Mouse (Mus musculus): ENCODE data around the gene Pkdcc. TPM values are rescaled to one million over a fixed set of nuclear protein-coding genes. Genes with fewer than 3 reads are reported as not detected.

Gene Pkdcc
- polyA plus RNA-seq, 1 experiment from 2014 or later = 10.0 TPM

GRCm38 (mm10) chr17:83222705-83223104 is 7.6 kb downstream of the Pkdcc start:
- H3K4me3 ChIP-seq (ENCODE audit: low read depth, low read length) = no peak overlapping the region
- no peaks in the 10 kb centered on the region for H3K27me3 ChIP-seq (ENCODE audit: control insufficient read depth, insufficient read depth, low read length)
- H3K4me2 ChIP-seq (ENCODE audit: low read depth, low read length, severe bottlenecking) = no peak overlapping the region
- DNase-seq (ENCODE audit: low spot score) = no peak
- no peak overlapping the region for H3K9ac ChIP-seq (ENCODE audit: low read length)
- no peak overlapping the region for H3K27ac ChIP-seq (ENCODE audit: low read depth, low read length)
- ATAC-seq (replicated peaks; ENCODE audit: low FRiP score) = no peak
- H3K4me1 ChIP-seq (replicated peaks; ENCODE audit: control insufficient read depth, insufficient read depth, low read length) = peaks cover 14% of the 10 kb centered on the region
- no peaks in the 10 kb centered on the region for H3K9me3 ChIP-seq (ENCODE audit: control insufficient read depth, low read length)
- no peaks in the 10 kb centered on the region; the same call in 1 of the 2 replicates for H3K36me3 ChIP-seq (ENCODE audit: control insufficient read depth, insufficient read depth, low read length)
- 19% methylated on average over 3 of the region's 3 CpGs for WGBS

GRCm38 (mm10) chr17:83224451-83224971 is 9.4 kb downstream of the Pkdcc start:
- no peak for DNase-seq (ENCODE audit: low spot score)
- no peaks in the 10 kb centered on the region for H3K27me3 ChIP-seq (ENCODE audit: control insufficient read depth, insufficient read depth, low read length)
- H3K27ac ChIP-seq (ENCODE audit: low read depth, low read length) = no peak overlapping the region

DNA sequence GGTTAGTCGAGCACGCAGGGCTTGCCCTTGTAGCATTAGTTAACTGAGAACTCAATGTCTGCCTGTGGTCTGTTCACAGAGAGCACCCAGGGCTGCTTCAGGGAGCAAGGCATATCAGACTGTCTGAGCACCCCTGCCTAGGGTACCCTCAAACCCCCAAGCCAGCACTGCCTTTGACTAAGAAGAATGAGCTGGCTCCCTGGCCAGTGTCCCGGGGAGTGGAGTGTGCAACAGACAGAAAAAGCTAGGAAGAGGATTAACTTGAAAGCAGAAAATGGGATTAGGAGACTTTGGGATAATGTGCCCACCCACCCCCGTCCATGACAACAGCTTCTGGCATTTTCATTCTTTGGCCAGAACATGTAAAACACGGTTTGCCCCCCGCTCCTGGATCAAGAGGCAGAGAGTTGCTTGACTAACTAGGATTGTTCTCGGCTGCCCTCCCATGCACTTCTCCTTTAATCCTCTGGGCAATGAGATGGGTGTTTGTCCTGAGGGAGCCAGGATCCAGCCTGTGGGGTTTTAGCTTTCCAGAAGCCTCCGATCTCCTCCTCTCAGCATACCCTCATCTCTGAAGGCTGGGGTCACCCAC is 11.4 kb downstream of the Pkdcc start:
- 0 out of 2 replicates have a peak, but pooled peaks cover 2% of the 10 kb centered on the region for H3K4me1 ChIP-seq (replicated peaks; ENCODE audit: control insufficient read depth, insufficient read depth, low read length)
- no peak overlapping the region for H3K4me2 ChIP-seq (ENCODE audit: low read depth, low read length, severe bottlenecking)
- DNase-seq (ENCODE audit: low spot score) (no peak), ATAC-seq (replicated peaks; ENCODE audit: low FRiP score) (no peak)
- H3K27ac ChIP-seq (ENCODE audit: low read depth, low read length) = no peak overlapping the region
- no peaks in the 10 kb centered on the region for H3K27me3 ChIP-seq (ENCODE audit: control insufficient read depth, insufficient read depth, low read length)
- 28% methylated on average over 8 of the region's 8 CpGs for WGBS
- no peaks in the 10 kb centered on the region for H3K9me3 ChIP-seq (ENCODE audit: control insufficient read depth, low read length)
- H3K36me3 ChIP-seq (ENCODE audit: control insufficient read depth, insufficient read depth, low read length) = no peaks in the 10 kb centered on the region; the same call in 1 of the 2 replicates
- H3K4me3 ChIP-seq (ENCODE audit: low read depth, low read length) = no peak overlapping the region
- no peak overlapping the region for H3K9ac ChIP-seq (ENCODE audit: low read length)

More at GRCm38 (mm10) chr17:83224451-83224971, 9.4 kb downstream of the Pkdcc start:
- ATAC-seq (replicated peaks; ENCODE audit: low FRiP score) = peak; percentile 60
- Histone ChIP-seq H3K9ac (ENCODE audit: low read length) (no peak overlapping the region), H3K4me1 (replicated peaks; ENCODE audit: control insufficient read depth, insufficient read depth, low read length) (peaks cover 2% of the 10 kb centered on the region; the same call in 1 of the 2 replicates), H3K36me3 (ENCODE audit: control insufficient read depth, insufficient read depth, low read length) (no peaks in the 10 kb centered on the region; the same call in 1 of the 2 replicates), H3K4me2 (ENCODE audit: low read depth, low read length, severe bottlenecking) (no peak overlapping the region), H3K4me3 (ENCODE audit: low read depth, low read length) (no peak overlapping the region), H3K9me3 (ENCODE audit: control insufficient read depth, low read length) (no peaks in the 10 kb centered on the region)
- 45% methylated on average over 13 of the region's 13 CpGs for WGBS

- WGBS = 70% methylated on average over 11 of the region's 11 CpGs
- H3K9ac ChIP-seq (ENCODE audit: low read length) = no peak overlapping the region
- no peak overlapping the region for H3K4me2 ChIP-seq (ENCODE audit: low read depth, low read length, severe bottlenecking)
- H3K27me3 ChIP-seq (ENCODE audit: control insufficient read depth, insufficient read depth, low read length) = no peaks in the 10 kb centered on the region
- H3K4me1 ChIP-seq (replicated peaks; ENCODE audit: control insufficient read depth, insufficient read depth, low read length) = 0 out of 2 replicates have a peak, but pooled peaks cover under 1% of the 10 kb centered on the region
- H3K4me3 ChIP-seq (ENCODE audit: low read depth, low read length) = no peak overlapping the region
- DNase-seq (ENCODE audit: low spot score) (no peak), ATAC-seq (replicated peaks; ENCODE audit: low FRiP score) (no peak)
- no peak overlapping the region for H3K27ac ChIP-seq (ENCODE audit: low read depth, low read length)
- H3K36me3 ChIP-seq (ENCODE audit: control insufficient read depth, insufficient read depth, low read length) = no peaks in the 10 kb centered on the region
- H3K9me3 ChIP-seq (ENCODE audit: control insufficient read depth, low read length) = no peaks in the 10 kb centered on the region
These were observed 16.3 kb downstream of the Pkdcc start for GRCm38 (mm10) chr17:83231357-83231756.

DNA sequence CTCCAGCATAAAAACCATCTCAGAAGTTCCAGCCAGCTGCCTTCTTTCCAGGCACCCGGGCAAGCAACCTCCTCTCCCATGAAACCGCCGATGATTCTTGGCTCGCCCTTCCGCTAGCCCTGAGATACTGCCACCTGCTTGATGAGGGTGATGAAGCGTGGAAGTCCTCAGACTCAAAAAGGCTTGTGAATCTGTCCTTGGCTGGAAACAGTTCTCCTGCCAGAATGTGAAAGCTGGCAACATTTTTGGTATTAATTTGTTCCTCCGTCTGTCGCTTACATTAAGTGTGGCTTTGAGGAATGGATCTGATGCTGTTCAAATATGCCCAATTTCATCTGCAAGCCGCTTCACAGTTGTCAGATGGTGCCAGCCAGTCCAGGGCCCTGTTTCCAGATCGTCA is 20.1 kb downstream of the Pkdcc start:
- Histone ChIP-seq H3K27ac (ENCODE audit: low read depth, low read length) (no peak overlapping the region), H3K36me3 (ENCODE audit: control insufficient read depth, insufficient read depth, low read length) (no peaks in the 10 kb centered on the region), H3K4me3 (ENCODE audit: low read depth, low read length) (no peak overlapping the region), H3K9ac (ENCODE audit: low read length) (no peak overlapping the region), H3K27me3 (ENCODE audit: control insufficient read depth, insufficient read depth, low read length) (no peaks in the 10 kb centered on the region), H3K9me3 (ENCODE audit: control insufficient read depth, low read length) (no peaks in the 10 kb centered on the region), H3K4me1 (replicated peaks; ENCODE audit: control insufficient read depth, insufficient read depth, low read length) (no peaks in the 10 kb centered on the region), H3K4me2 (ENCODE audit: low read depth, low read length, severe bottlenecking) (no peak overlapping the region)
- DNase-seq (ENCODE audit: low spot score) = no peak
- WGBS = 93% methylated on average over 10 of the region's 10 CpGs
- no peak for ATAC-seq (replicated peaks; ENCODE audit: low FRiP score)

DNA sequence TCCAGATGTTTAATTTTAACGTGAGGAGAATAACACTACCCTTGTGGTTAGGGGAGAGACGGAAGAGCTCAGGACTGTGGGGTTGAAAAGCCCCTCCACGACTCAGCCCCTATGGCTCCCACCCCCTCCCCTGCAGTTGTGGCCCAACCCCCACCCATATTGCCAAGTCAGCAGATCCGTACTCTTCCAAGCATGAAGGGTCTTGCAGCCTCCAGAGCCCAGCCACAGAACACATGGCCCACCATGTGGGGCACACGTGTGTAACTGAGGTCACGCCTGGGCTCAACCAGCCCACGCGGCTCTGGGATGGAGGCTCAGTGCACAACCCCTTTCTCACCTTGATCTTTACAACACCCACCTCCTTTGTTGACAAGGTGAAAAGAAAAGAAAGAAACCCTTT is 21.1 kb downstream of the Pkdcc start:
- DNase-seq (ENCODE audit: low spot score) (no peak), ATAC-seq (replicated peaks; ENCODE audit: low FRiP score) (no peak)
- no peak overlapping the region for H3K4me2 ChIP-seq (ENCODE audit: low read depth, low read length, severe bottlenecking)
- no peak overlapping the region for H3K4me3 ChIP-seq (ENCODE audit: low read depth, low read length)
- H3K36me3 ChIP-seq (ENCODE audit: control insufficient read depth, insufficient read depth, low read length) = no peaks in the 10 kb centered on the region
- H3K4me1 ChIP-seq (replicated peaks; ENCODE audit: control insufficient read depth, insufficient read depth, low read length) = no peaks in the 10 kb centered on the region
- 88% methylated on average over 8 of the region's 8 CpGs for WGBS
- no peak overlapping the region for H3K27ac ChIP-seq (ENCODE audit: low read depth, low read length)
- no peaks in the 10 kb centered on the region for H3K9me3 ChIP-seq (ENCODE audit: control insufficient read depth, low read length)
- H3K9ac ChIP-seq (ENCODE audit: low read length) = no peak overlapping the region
- no peaks in the 10 kb centered on the region for H3K27me3 ChIP-seq (ENCODE audit: control insufficient read depth, insufficient read depth, low read length)

DNA sequence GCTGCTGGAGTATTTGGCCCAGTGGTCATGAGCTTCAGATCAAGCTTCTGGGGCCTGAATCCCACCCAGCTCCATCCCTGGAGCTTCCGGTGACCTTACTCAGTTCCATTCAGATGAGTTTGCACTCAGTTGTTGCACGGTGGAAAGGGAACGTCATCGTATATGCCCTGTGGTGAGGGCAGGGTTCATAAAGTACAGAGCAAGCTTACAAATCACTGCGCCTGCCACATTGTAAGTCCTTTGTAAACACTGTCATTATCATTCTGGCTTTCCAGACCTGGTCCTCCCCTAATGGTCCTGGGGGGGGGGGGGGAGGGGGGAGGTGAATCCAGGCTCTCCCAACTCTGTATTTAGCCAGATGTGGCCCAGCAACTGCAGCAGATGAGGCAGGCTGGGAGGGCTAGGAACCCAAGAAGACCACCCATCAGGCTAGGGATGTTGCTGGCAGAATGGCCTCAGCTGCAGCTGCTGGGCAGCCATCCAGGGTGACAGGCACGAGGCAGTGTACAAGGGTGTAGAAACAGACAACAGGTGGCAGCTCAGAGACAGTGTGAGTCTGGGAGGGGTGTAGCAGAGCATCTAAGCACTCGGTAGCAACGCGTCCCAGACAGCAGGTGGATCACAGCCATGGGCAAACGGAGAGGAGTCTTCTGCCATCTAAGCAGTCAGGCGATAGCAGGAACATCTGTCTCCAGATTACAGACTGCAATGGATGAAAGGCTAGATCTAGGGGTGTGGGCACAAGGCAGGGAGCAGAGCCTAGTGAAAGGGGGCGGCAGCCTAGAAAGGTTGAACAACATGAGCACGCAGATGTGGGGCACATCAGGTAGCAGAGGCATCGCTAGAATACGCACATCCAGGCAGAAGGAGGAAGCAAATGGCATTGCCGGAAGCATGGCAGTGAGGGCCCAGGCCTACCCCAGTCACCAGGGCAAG is 23.3 kb downstream of the Pkdcc start:
- H3K4me1 ChIP-seq (replicated peaks; ENCODE audit: control insufficient read depth, insufficient read depth, low read length) = no peaks in the 10 kb centered on the region
- H3K9ac ChIP-seq (ENCODE audit: low read length) = no peak overlapping the region
- no peak overlapping the region for H3K27ac ChIP-seq (ENCODE audit: low read depth, low read length)
- H3K27me3 ChIP-seq (ENCODE audit: control insufficient read depth, insufficient read depth, low read length) = no peaks in the 10 kb centered on the region
- H3K36me3 ChIP-seq (ENCODE audit: control insufficient read depth, insufficient read depth, low read length) = no peaks in the 10 kb centered on the region
- no peak overlapping the region for H3K4me3 ChIP-seq (ENCODE audit: low read depth, low read length)
- WGBS = 86% methylated on average over 16 of the region's 16 CpGs
- no peak for DNase-seq (ENCODE audit: low spot score)
- H3K9me3 ChIP-seq (ENCODE audit: control insufficient read depth, low read length) = no peaks in the 10 kb centered on the region
- ATAC-seq (replicated peaks; ENCODE audit: low FRiP score) = 0 out of 2 replicates have a peak, but pooled peaks have one; percentile 42
- no peak overlapping the region for H3K4me2 ChIP-seq (ENCODE audit: low read depth, low read length, severe bottlenecking)

- H3K27me3 ChIP-seq (ENCODE audit: control insufficient read depth, insufficient read depth, low read length) = no peaks in the 10 kb centered on the region
- H3K4me1 ChIP-seq (replicated peaks; ENCODE audit: control insufficient read depth, insufficient read depth, low read length) = no peaks in the 10 kb centered on the region
- DNase-seq (ENCODE audit: low spot score) = no peak
- no peak overlapping the region for H3K4me3 ChIP-seq (ENCODE audit: low read depth, low read length)
- no peak overlapping the region for H3K27ac ChIP-seq (ENCODE audit: low read depth, low read length)
- WGBS = 75% methylated on average over 1 of the region's 1 CpGs
- no peaks in the 10 kb centered on the region for H3K9me3 ChIP-seq (ENCODE audit: control insufficient read depth, low read length)
- no peaks in the 10 kb centered on the region for H3K36me3 ChIP-seq (ENCODE audit: control insufficient read depth, insufficient read depth, low read length)
- no peak for ATAC-seq (replicated peaks; ENCODE audit: low FRiP score)
- no peak overlapping the region for H3K9ac ChIP-seq (ENCODE audit: low read length)
- H3K4me2 ChIP-seq (ENCODE audit: low read depth, low read length, severe bottlenecking) = no peak overlapping the region
These were observed 29.4 kb downstream of the Pkdcc start for GRCm38 (mm10) chr17:83244502-83244901.

Data from forebrain, embryonic 11.5 days (tissue).